Mouse (Mus musculus): ENCODE results near the gene Plod1.

- no peak for TF ChIP-seq CTCF (IDR thresholded peaks at IDR 0.05; ENCODE audit: low read depth, low read length)
- TF ChIP-seq POLR2A (IDR thresholded peaks at IDR 0.05; ENCODE audit: borderline replicate concordance, low read depth, low read length) = no peak
These were observed 6.4 kb upstream of the Plod1 start for GRCm38 (mm10) chr4:147943005-147943404.

Measured in bone marrow macrophage, adult 2 months (primary cell).